Mouse (Mus musculus) hindbrain, embryonic 14.5 days (tissue): ENCODE results near the gene Rnf151. TPM values are rescaled to one million over a fixed set of nuclear protein-coding genes. Genes with fewer than 3 reads are reported as not detected.

Experiments
- ATAC-seq: fragments of 200-750 bp; cut with Nextera tagmentation; 2 replicates; pipeline ENCODE4 v1.8.0; 2017; ENCODE audit warnings: moderate number of reproducible peaks, mild to moderate bottlenecking, moderate TSS enrichment, moderate library complexity; ENCODE audit not compliant: low FRiP score
- DNase-seq: peaks from one replicate; pipeline ENCODE4 v3.0.0-alpha.2; 2015; ENCODE audit warnings: low spot score
- H3K27ac ChIP-seq: fragments of 300-500 bp; sonication (generic); 2 replicates; pipeline ENCODE4 v1.5.1; 2014; ENCODE audit warnings: mild to moderate bottlenecking, moderate library complexity
- H3K27me3 ChIP-seq: fragments of 300-500 bp; sonication (generic); 2 replicates; pipeline ENCODE4 v1.6.1; 2014; ENCODE audit warnings: mild to moderate bottlenecking, low read length, mixed read lengths; ENCODE audit not compliant: control insufficient read depth, insufficient read depth
- H3K36me3 ChIP-seq: fragments of 300-500 bp; sonication (generic); replicated peaks from 2 replicates; pipeline ENCODE4 v1.6.1; 2014; ENCODE audit not compliant: control insufficient read depth, insufficient read depth
- H3K4me1 ChIP-seq: fragments of 300-500 bp; sonication (generic); replicated peaks from 2 replicates; pipeline ENCODE4 v1.6.1; 2014; ENCODE audit warnings: antibody characterized with exemption, low read length, mixed read lengths; ENCODE audit not compliant: control insufficient read depth, insufficient read depth
- H3K4me2 ChIP-seq: fragments of 300-500 bp; sonication (generic); replicated peaks from 2 replicates; pipeline ENCODE4 v1.6.1; 2014; ENCODE audit warnings: mild to moderate bottlenecking, moderate library complexity
- H3K4me3 ChIP-seq: fragments of 300-500 bp; sonication (generic); replicated peaks from 2 replicates; pipeline ENCODE4 v1.5.1; 2014; ENCODE audit warnings: mild to moderate bottlenecking, low read length
- H3K9ac ChIP-seq: fragments of 300-500 bp; sonication (generic); 2 replicates; pipeline ENCODE4 v1.6.1; 2014
- H3K9me3 ChIP-seq: fragments of 300-500 bp; sonication (generic); 2 replicates; pipeline ENCODE4 v1.6.1; 2016; ENCODE audit warnings: low read length; ENCODE audit not compliant: control insufficient read depth
- WGBS: fragments of 180-500 bp; shearing (Covaris S2); extraction: QIAGEN DNeasy Blood & Tissue Kit; methylation state at CpG from one replicate; pipeline ENCODE4 v1.1.7; 2014; 5-methylcytosine and 5-hydroxymethylcytosine counted together
- polyA plus RNA-seq: library from polyadenylated mRNA; unstranded; fragments of >200 nt; fragmentation: Nextera tagmentation; extraction: Ambion mirVana; gene quantifications from 2 replicates; pipeline ENCODE4 v1.2.1, GENCODE M21; 2014

The Rnf151 gene
- polyA plus RNA-seq, 1 experiment from 2014 or later = not detected

GRCm38 (mm10) chr17:24697985-24698384 lies 19.9 kb downstream of the Rnf151 start:
- no peak for ATAC-seq
- no peak overlapping the region for H3K4me3 ChIP-seq
- H3K27me3 ChIP-seq = no peaks in the 10 kb centered on the region
- WGBS = 14% methylated on average over 5 of the region's 5 CpGs
- no peak for DNase-seq
- no peak overlapping the region for H3K4me2 ChIP-seq
- no peak overlapping the region for H3K9ac ChIP-seq
- peaks cover 16% of the 10 kb centered on the region for H3K4me1 ChIP-seq
- H3K36me3 ChIP-seq = peaks cover 41% of the 10 kb centered on the region
- no peak overlapping the region for H3K27ac ChIP-seq
- no peaks in the 10 kb centered on the region for H3K9me3 ChIP-seq

- Histone ChIP-seq H3K9ac (peak within 1 kb of the TSS; percentile 81), H3K27me3 (no peaks in the 10 kb centered on the region), H3K36me3 (peaks cover 29% of the 10 kb centered on the region), H3K4me2 (peak within 1 kb of the TSS; percentile 79), H3K4me1 (peaks cover 16% of the 10 kb centered on the region), H3K4me3 (peak within 1 kb of the TSS; percentile 75), H3K27ac (peak within 1 kb of the TSS; percentile 91), H3K9me3 (no peaks in the 10 kb centered on the region)
- DNase-seq (peak; percentile 79), ATAC-seq (peak; percentile 91)
- WGBS = under 1% methylated on average over 62 of the region's 76 CpGs
These were observed 21.7 kb downstream of the Rnf151 start, which contains the start of the genes Gfer and Noxo1 for GRCm38 (mm10) chr17:24696011-24696697. Gene Gfer, minus strand, starts transcription at chr17:24696156. Gene Noxo1, plus strand, starts transcription at chr17:24696234.

GRCm38 (mm10) chr17:24695326-24696010 lies 22.4 kb downstream of the Rnf151 start:
- Histone ChIP-seq H3K9ac (peak overlapping the region; percentile 81), H3K4me1 (peaks cover 23% of the 10 kb centered on the region), H3K36me3 (peaks cover 22% of the 10 kb centered on the region), H3K4me3 (peak overlapping the region; percentile 75), H3K4me2 (peak overlapping the region; percentile 79), H3K9me3 (no peaks in the 10 kb centered on the region), H3K27ac (peak overlapping the region; percentile 91), H3K27me3 (no peaks in the 10 kb centered on the region)
- DNase-seq = no peak
- 8% methylated on average over 40 of the region's 51 CpGs for WGBS
- peak; percentile 35; the same call in 1 of the 2 replicates for ATAC-seq

GRCm38 (mm10) chr17:24692385-24692784 lies 25.5 kb downstream of the Rnf151 start:
- Histone ChIP-seq H3K9ac (no peak overlapping the region), H3K4me1 (peaks cover 43% of the 10 kb centered on the region), H3K27ac (no peak overlapping the region), H3K27me3 (peaks cover 16% of the 10 kb centered on the region), H3K36me3 (peaks cover 7% of the 10 kb centered on the region), H3K9me3 (no peaks in the 10 kb centered on the region), H3K4me2 (no peak overlapping the region), H3K4me3 (no peak overlapping the region)
- ATAC-seq (no peak), DNase-seq (no peak)
- WGBS = 88% methylated on average over 5 of the region's 5 CpGs

- peak within 1 kb of the TSS; percentile 96 for H3K9ac ChIP-seq
- peaks cover 30% of the 10 kb centered on the region for H3K4me1 ChIP-seq
- ATAC-seq = peak; percentile 71
- peak within 1 kb of the TSS; percentile 93 for H3K27ac ChIP-seq
- DNase-seq = peak; percentile 69
- under 1% methylated on average over 52 of the region's 55 CpGs for WGBS
- peaks cover 20% of the 10 kb centered on the region for H3K27me3 ChIP-seq
- H3K9me3 ChIP-seq = no peaks in the 10 kb centered on the region
- peak within 1 kb of the TSS; percentile 63 for H3K4me2 ChIP-seq
- peak within 1 kb of the TSS; percentile 78 for H3K4me3 ChIP-seq
- H3K36me3 ChIP-seq = peaks cover 7% of the 10 kb centered on the region
These were observed 28.4 kb downstream of the Rnf151 start, which contains the start of gene Syngr3 for GRCm38 (mm10) chr17:24689251-24690081. Gene Syngr3, minus strand, starts transcription at chr17:24689955.

GRCm38 (mm10) chr17:24687599-24687998 lies 30.3 kb downstream of the Rnf151 start:
- Histone ChIP-seq H3K36me3 (peaks cover under 1% of the 10 kb centered on the region; the same call in 1 of the 2 replicates), H3K4me3 (peak overlapping the region; percentile 28), H3K27me3 (peaks cover 20% of the 10 kb centered on the region), H3K27ac (no peak overlapping the region), H3K4me1 (peaks cover 30% of the 10 kb centered on the region), H3K4me2 (peak overlapping the region; percentile 63), H3K9me3 (no peaks in the 10 kb centered on the region), H3K9ac (peak overlapping the region; percentile 39)
- DNase-seq (no peak), ATAC-seq (no peak)
- WGBS = 19% methylated on average over 23 of the region's 23 CpGs

- WGBS = 1% methylated on average over 24 of the region's 25 CpGs
- H3K9ac ChIP-seq = peak overlapping the region; percentile 39
- ATAC-seq (no peak), DNase-seq (no peak)
- no peaks in the 10 kb centered on the region for H3K9me3 ChIP-seq
- peaks cover 30% of the 10 kb centered on the region for H3K4me1 ChIP-seq
- no peak overlapping the region for H3K27ac ChIP-seq
- H3K4me3 ChIP-seq = peak overlapping the region; percentile 28
- peak overlapping the region; percentile 63 for H3K4me2 ChIP-seq
- H3K27me3 ChIP-seq = peaks cover 20% of the 10 kb centered on the region
- H3K36me3 ChIP-seq = peaks cover 2% of the 10 kb centered on the region
These were observed 30.7 kb downstream of the Rnf151 start for GRCm38 (mm10) chr17:24687146-24687595.

- Histone ChIP-seq H3K36me3 (peaks cover 8% of the 10 kb centered on the region), H3K27ac (no peak overlapping the region), H3K27me3 (peaks cover 20% of the 10 kb centered on the region), H3K4me3 (no peak overlapping the region), H3K4me2 (0 out of 2 replicates have a peak overlapping the region, but pooled peaks have one; percentile 10), H3K9me3 (no peaks in the 10 kb centered on the region), H3K9ac (no peak overlapping the region), H3K4me1 (peaks cover 30% of the 10 kb centered on the region)
- no peak for DNase-seq
- 28% methylated on average over 16 of the region's 16 CpGs for WGBS
- no peak for ATAC-seq
These were observed 31.3 kb downstream of the Rnf151 start for GRCm38 (mm10) chr17:24686514-24686913.
